Mouse (Mus musculus) layer of hippocampus, adult 18-20 months (tissue): ENCODE data around the gene Nmnat3. TPM values are rescaled to one million over a fixed set of nuclear protein-coding genes. Genes with fewer than 3 reads are reported as not detected.
A peak's percentile ranks its signal among the peaks of the same experiment; 100 is the strongest.
"Not testable (repeated sequence)": the region's sequence is repeated elsewhere in the genome, so short reads cannot be mapped to it uniquely, and the experiment has no call there.

Experiments used
- DNase-seq, 2 experiments: peaks; one replicate each; pipeline ENCODE4 v3.0.0; 2022; ENCODE audit warnings: low spot score in 2 of 2
- long read RNA-seq: library from polyadenylated mRNA; stranded (forward); transcript quantifications from one replicate; pipeline ENCODE4 v2.0.0, GENCODE M21; 2021
- total RNA-seq, 2 experiments: library from RNA; stranded (reverse); gene quantifications; 2 replicates each; pipeline ENCODE4 v1.2.3; 2021

Nmnat3 gene
- total RNA-seq, result 1 to 10 TPM; 1.4 to 1.6 TPM
- long read RNA-seq, partial matches to known transcripts, result 0 of 1 reads
- long read RNA-seq, other reads (novel, unspliced or antisense), result 1 of 1 reads

GRCm38 (mm10) chr9:98287135-98287534 lies at the start of gene Nmnat3:
Nmnat3 (plus strand) TSS chr9:98287435.
- not testable (repeated sequence) for DNase-seq

- no peak for DNase-seq
Observed at GRCm38 (mm10) chr9:98243481-98243880, 43.8 kb upstream of the Nmnat3 start.

- peak; percentile 70 to 84 for DNase-seq
Observed at GRCm38 (mm10) chr9:98244223-98244622, 43.0 kb upstream of the Nmnat3 start.

- DNase-seq, result no peak
Observed at GRCm38 (mm10) chr9:98245226-98245625, 42.0 kb upstream of the Nmnat3 start.

GRCm38 (mm10) chr9:98246351-98246750 lies 40.9 kb upstream of the Nmnat3 start:
- no peak for DNase-seq

GRCm38 (mm10) chr9:98260210-98260609 lies 27.0 kb upstream of the Nmnat3 start:
- peak; percentile 33 to 67 for DNase-seq

GRCm38 (mm10) chr9:98261461-98262011 lies 25.7 kb upstream of the Nmnat3 start:
- DNase-seq, result no peak

GRCm38 (mm10) chr9:98264916-98265315 lies 22.3 kb upstream of the Nmnat3 start:
- DNase-seq, result peak in 1 of 2 experiments; percentile 7

- DNase-seq, result no peak
Observed at GRCm38 (mm10) chr9:98272734-98273133, 14.5 kb upstream of the Nmnat3 start.

GRCm38 (mm10) chr9:98275080-98275479 lies 12.2 kb upstream of the Nmnat3 start:
- no peak for DNase-seq

- no peak for DNase-seq
Observed at GRCm38 (mm10) chr9:98280162-98280561, 7.1 kb upstream of the Nmnat3 start.

GRCm38 (mm10) chr9:98285606-98286301 lies 1.5 kb upstream of the Nmnat3 start:
- no peak for DNase-seq

GRCm38 (mm10) chr9:98289665-98290064 lies 2.4 kb downstream of the Nmnat3 start:
- DNase-seq, result no peak

GRCm38 (mm10) chr9:98290591-98290990 lies 3.4 kb downstream of the Nmnat3 start:
- DNase-seq, result no peak

- DNase-seq, result peak; percentile 64 to 84
Observed at GRCm38 (mm10) chr9:98296383-98297201, 9.4 kb downstream of the Nmnat3 start.

- peak in 1 of 2 experiments; percentile 6 for DNase-seq
Observed at GRCm38 (mm10) chr9:98297234-98297936, 10.2 kb downstream of the Nmnat3 start.

GRCm38 (mm10) chr9:98297937-98298595 lies 10.8 kb downstream of the Nmnat3 start:
- no peak for DNase-seq

- no peak for DNase-seq
Observed at GRCm38 (mm10) chr9:98298761-98299160, 11.5 kb downstream of the Nmnat3 start.

- no peak for DNase-seq
Observed at GRCm38 (mm10) chr9:98299235-98299634, 12.0 kb downstream of the Nmnat3 start.

GRCm38 (mm10) chr9:98300582-98300981 lies 13.3 kb downstream of the Nmnat3 start:
- DNase-seq, result no peak

- no peak for DNase-seq
Observed at GRCm38 (mm10) chr9:98307011-98307410, 19.8 kb downstream of the Nmnat3 start.
